Mouse (Mus musculus): Measurements from ENCODE around the gene Pltp. TPM values are rescaled to one million over a fixed set of nuclear protein-coding genes. Genes with fewer than 3 reads are reported as not detected.

The Pltp gene
- polyA plus RNA-seq, 2 experiments = 7.6 to 8.4 TPM

DNA sequence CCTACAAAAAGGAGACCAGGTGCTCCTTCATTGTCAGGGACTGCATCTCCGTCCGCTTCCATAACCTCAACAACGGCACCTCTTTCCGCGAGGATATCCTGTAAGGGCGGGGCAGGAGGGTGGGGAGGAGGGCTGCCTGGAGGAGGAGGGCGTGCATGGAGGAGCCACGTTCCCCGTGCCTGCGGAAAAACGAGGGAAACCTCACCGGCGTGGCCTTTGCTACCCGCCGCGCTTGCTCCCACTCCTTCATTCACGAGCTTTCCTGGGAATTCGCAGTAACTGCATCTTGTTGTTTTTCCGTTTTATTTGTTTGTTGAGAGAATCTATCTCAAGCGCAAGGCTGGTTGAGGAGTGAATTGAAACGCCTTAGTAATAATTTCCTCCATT lies 52.2 kb downstream of the Pltp start:
- Histone ChIP-seq H3K4me1 (replicated peaks; ENCODE audit: control insufficient read depth in 2 of 2, insufficient read depth in 2 of 2, low read length in 1 of 2) (peaks cover 12 to 13% of the 10 kb centered on the region in 2 experiments), H3K27me3 (ENCODE audit: control insufficient read depth, insufficient read depth, low read length) (no peaks in the 10 kb centered on the region), H3K9me3 (ENCODE audit: control insufficient read depth, low read length) (no peaks in the 10 kb centered on the region), H3K36me3 (replicated peaks; ENCODE audit: control insufficient read depth, insufficient read depth, low read depth) (peaks cover 6% of the 10 kb centered on the region), H3K27ac (peak overlapping the region; percentile 96), H3K9ac (replicated peaks) (peak overlapping the region; percentile 88), H3K4me3 (ENCODE audit: insufficient read depth in 1 of 2, low read depth in 2 of 2, low read length in 2 of 2) (peak overlapping the region; percentile 95 to 97), H3K4me2 (ENCODE audit: low read depth) (peak overlapping the region; percentile 77)
- ATAC-seq (ENCODE audit: insufficient read depth) (peak; percentile 79), DNase-seq (ENCODE audit: low read depth in 3 of 3, low spot score in 3 of 3) (peak in 1 of 3 experiments; percentile 55)
- TF ChIP-seq EP300 (IDR thresholded peaks at IDR 0.05; ENCODE audit: low read depth) = no peak
- no peak for TF ChIP-seq CTCF (IDR thresholded peaks at IDR 0.05; ENCODE audit: low read depth)
- WGBS (ENCODE audit: insufficient replicate concordance) = under 1% methylated on average over 21 of the region's 21 CpGs

DNA sequence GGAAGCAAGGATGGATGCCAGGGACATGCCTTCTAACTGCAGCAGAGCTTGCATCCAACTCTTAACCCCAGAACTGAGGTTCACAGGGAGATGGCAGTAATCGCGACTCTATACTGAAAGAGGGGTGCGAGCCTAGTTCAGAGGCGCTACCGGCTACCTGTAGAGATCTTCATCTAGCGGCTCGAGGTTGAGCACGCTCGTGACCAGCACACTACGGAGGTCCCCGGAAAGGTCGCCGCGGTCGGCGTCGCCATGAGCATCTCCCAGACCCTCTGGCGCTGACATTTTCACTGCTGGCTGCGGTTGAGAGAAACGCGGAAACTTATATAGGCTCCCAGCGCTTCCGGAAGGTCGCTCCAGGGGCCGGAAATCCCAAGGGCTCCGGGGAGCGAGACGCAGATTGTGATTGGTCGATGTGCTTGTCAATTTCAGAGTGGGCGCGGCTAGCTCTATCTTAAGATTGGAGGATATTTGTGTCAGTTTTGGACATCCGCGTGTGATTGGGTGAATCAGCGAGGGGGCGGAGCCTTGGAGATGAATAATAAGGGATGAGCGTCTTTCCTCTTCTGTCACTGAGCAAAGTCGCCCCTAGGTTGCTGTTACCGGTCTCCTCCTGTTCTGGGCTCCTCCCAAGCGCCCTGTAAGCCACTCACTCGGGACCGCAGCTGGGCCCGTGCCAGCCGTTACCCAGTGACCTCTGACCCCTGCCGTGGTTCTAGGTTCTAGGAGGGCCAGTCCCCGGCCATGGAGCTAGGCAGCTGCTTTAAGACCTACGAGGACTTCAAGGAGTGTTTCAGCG lies 52.8 kb downstream of the Pltp start, which contains the start of the genes Acot8 and Zswim3:
Acot8 (minus strand) TSS at position 350 of the 799 bp plus-strand sequence.
Zswim3 (plus strand) TSS at position 566 of the 799 bp plus-strand sequence.
- TF ChIP-seq EP300 (IDR thresholded peaks at IDR 0.05; ENCODE audit: low read depth) = peak; percentile 55; the same call in 1 of the 2 replicates
- peak; percentile 19; the same call in 1 of the 2 replicates for TF ChIP-seq CTCF (IDR thresholded peaks at IDR 0.05; ENCODE audit: low read depth)
- H3K4me2 ChIP-seq (ENCODE audit: low read depth) = peak within 1 kb of the TSS; percentile 90
- H3K9me3 ChIP-seq (ENCODE audit: control insufficient read depth, low read length) = no peaks in the 10 kb centered on the region
- peak within 1 kb of the TSS; percentile 95 to 99 for H3K4me3 ChIP-seq (ENCODE audit: insufficient read depth in 1 of 2, low read depth in 2 of 2, low read length in 2 of 2)
- peak within 1 kb of the TSS; percentile 93 for H3K9ac ChIP-seq (replicated peaks)
- H3K27ac ChIP-seq = peak within 1 kb of the TSS; percentile 96
- ATAC-seq (ENCODE audit: insufficient read depth) = peak; percentile 92
- peak; percentile 99 for DNase-seq (ENCODE audit: low read depth in 3 of 3, low spot score in 3 of 3)
- peaks cover 11% of the 10 kb centered on the region for H3K36me3 ChIP-seq (replicated peaks; ENCODE audit: control insufficient read depth, insufficient read depth, low read depth)
- peaks cover 12 to 13% of the 10 kb centered on the region in 2 experiments for H3K4me1 ChIP-seq (replicated peaks; ENCODE audit: control insufficient read depth in 2 of 2, insufficient read depth in 2 of 2, low read length in 1 of 2)
- WGBS (ENCODE audit: insufficient replicate concordance) = under 1% methylated on average over 47 of the region's 47 CpGs
- H3K27me3 ChIP-seq (ENCODE audit: control insufficient read depth, insufficient read depth, low read length) = no peaks in the 10 kb centered on the region

DNA sequence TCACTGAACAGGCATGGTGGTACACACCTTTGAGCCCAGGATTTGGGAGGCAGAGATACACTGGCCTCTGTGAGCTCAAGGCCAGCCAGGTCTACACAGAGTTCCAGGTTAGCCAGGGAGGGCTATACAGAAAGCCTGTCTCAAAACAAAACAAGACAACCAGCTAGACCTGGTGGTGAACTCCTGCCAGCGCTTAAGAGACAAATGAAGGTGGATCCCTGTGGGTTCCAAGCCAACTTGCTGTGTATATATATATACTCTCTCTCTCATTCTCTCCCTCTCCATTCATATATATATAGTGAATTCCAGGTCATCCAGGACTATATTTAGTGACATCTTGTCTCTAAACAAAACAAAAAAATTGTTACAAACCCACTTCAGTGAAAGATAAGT lies 53.6 kb downstream of the Pltp start:
- peak overlapping the region; percentile 90 for H3K4me2 ChIP-seq (ENCODE audit: low read depth)
- peak overlapping the region; percentile 95 to 99 for H3K4me3 ChIP-seq (ENCODE audit: insufficient read depth in 1 of 2, low read depth in 2 of 2, low read length in 2 of 2)
- peaks cover 14% of the 10 kb centered on the region for H3K36me3 ChIP-seq (replicated peaks; ENCODE audit: control insufficient read depth, insufficient read depth, low read depth)
- ATAC-seq (ENCODE audit: insufficient read depth) (no peak), DNase-seq (ENCODE audit: low read depth in 3 of 3, low spot score in 3 of 3) (no peak)
- no peaks in the 10 kb centered on the region for H3K27me3 ChIP-seq (ENCODE audit: control insufficient read depth, insufficient read depth, low read length)
- H3K9ac ChIP-seq (replicated peaks) = peak overlapping the region; percentile 93
- peak overlapping the region; percentile 80 for H3K27ac ChIP-seq
- H3K4me1 ChIP-seq (replicated peaks; ENCODE audit: control insufficient read depth in 2 of 2, insufficient read depth in 2 of 2, low read length in 1 of 2) = peaks cover 12 to 13% of the 10 kb centered on the region in 2 experiments
- TF ChIP-seq EP300 (IDR thresholded peaks at IDR 0.05; ENCODE audit: low read depth) (no peak), CTCF (IDR thresholded peaks at IDR 0.05; ENCODE audit: low read depth) (no peak; the same call in 1 of the 2 replicates)
- no peaks in the 10 kb centered on the region for H3K9me3 ChIP-seq (ENCODE audit: control insufficient read depth, low read length)
- WGBS (ENCODE audit: insufficient replicate concordance) = 57% methylated on average over 1 of the region's 1 CpGs

DNA sequence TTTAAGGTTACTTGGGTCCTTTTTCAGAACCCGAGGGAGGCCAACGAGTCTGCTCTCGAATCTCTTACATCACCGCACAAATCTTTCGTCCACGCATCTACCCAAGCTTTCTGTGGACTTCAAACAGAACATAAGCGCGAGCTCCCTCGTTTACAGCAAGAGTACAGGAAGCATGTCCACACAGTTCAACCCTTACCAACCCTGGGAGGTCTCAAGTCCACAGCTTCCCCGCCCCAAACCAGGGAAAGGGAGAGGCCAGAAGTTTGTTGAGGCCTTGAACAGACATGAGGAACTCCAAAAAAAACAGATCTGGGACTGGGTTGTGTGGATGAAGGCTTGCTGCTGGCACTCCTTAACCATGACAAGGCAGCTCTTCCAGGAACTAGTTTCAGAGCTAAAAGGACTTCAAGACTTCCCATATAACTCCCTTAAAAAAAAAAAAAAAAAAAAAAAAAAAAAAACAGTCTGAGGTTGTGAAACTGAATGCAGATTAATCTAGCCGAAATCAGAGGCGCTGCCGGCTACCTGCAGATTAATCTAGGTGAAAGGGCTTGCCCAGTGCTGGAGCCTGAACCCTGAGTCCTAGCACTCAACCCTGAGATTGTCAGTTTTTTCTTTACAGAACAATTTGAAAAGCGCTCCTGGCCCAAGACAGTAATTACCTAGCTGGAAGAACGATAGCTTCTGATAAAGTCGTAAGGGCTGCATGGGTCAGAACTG lies 54.1 kb downstream of the Pltp start:
- DNase-seq (ENCODE audit: low read depth in 3 of 3, low spot score in 3 of 3) (no peak), ATAC-seq (ENCODE audit: insufficient read depth) (no peak)
- Histone ChIP-seq H3K9ac (replicated peaks) (peak overlapping the region; percentile 93), H3K4me3 (ENCODE audit: insufficient read depth in 1 of 2, low read depth in 2 of 2, low read length in 2 of 2) (peak overlapping the region; percentile 95 to 99), H3K4me2 (ENCODE audit: low read depth) (peak overlapping the region; percentile 90), H3K9me3 (ENCODE audit: control insufficient read depth, low read length) (no peaks in the 10 kb centered on the region), H3K27ac (peak overlapping the region; percentile 80), H3K27me3 (ENCODE audit: control insufficient read depth, insufficient read depth, low read length) (no peaks in the 10 kb centered on the region), H3K36me3 (replicated peaks; ENCODE audit: control insufficient read depth, insufficient read depth, low read depth) (peaks cover 12% of the 10 kb centered on the region), H3K4me1 (replicated peaks; ENCODE audit: control insufficient read depth in 2 of 2, insufficient read depth in 2 of 2, low read length in 1 of 2) (peaks cover 12 to 13% of the 10 kb centered on the region in 2 experiments)
- TF ChIP-seq EP300 (IDR thresholded peaks at IDR 0.05; ENCODE audit: low read depth) = no peak
- no peak for TF ChIP-seq CTCF (IDR thresholded peaks at IDR 0.05; ENCODE audit: low read depth)
- WGBS (ENCODE audit: insufficient replicate concordance) = 77% methylated on average over 16 of the region's 16 CpGs

Measured in liver, embryonic 14.5 days (tissue).